Mouse (Mus musculus) megakaryocyte-erythroid progenitor cell, adult 5 weeks (primary cell): Measurements from ENCODE around the gene Psg26. TPM values are rescaled to one million over a fixed set of nuclear protein-coding genes. Genes with fewer than 3 reads are reported as not detected.

ENCODE experiments used
- polyA plus RNA-seq: library from polyadenylated mRNA; stranded (reverse); fragments of >175 nt; gene quantifications from 2 replicates; pipeline ENCODE4 v1.2.3, GENCODE M21; 2012

Psg26 gene
- not detected in 2 replicates for polyA plus RNA-seq

DNA sequence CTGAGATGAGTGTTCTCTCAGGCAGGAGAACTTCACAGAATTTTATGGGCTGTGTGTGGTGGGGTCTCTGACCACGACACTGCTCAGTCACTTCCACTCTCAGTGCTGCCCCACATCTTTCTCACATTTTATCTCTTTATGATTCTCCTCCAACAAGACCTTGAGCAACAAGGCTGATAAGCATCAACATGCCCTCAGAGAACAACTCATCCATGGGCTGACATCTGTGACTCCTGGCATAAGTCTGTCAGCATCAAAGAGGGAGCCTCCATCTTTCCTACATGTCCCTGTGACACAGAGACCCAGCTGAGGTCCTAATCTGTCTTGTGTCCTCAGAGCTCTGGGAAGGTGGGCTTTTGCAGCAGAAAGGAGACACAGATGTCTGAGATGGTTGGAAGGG lies at the start of gene Psg26:
TSS of gene Psg26 (minus strand) at position 101 of the 400 bp plus-strand sequence.

DNA sequence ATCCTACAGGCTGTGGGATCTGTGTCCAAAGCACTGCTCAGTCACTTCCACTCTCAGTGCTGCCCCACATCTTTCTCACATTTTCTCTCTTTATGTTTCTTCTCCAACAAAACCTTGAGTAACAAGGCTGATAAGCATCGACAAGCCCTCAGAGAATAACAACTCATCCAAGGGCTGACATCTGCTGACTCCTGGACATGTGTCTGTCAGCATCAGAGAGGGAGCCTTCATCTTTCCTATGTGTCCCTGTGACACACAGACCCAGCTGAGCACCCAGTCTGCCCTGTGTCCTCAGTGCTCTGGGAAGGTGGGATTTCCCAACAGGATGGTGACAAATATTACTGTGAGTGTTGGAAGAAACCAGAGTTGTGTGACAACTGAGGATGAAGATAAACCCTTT lies 48.2 kb upstream of the Psg26 start, which contains the start of gene Psg25:
TSS of gene Psg25 (minus strand) at position 101 of the 400 bp plus-strand sequence.

DNA sequence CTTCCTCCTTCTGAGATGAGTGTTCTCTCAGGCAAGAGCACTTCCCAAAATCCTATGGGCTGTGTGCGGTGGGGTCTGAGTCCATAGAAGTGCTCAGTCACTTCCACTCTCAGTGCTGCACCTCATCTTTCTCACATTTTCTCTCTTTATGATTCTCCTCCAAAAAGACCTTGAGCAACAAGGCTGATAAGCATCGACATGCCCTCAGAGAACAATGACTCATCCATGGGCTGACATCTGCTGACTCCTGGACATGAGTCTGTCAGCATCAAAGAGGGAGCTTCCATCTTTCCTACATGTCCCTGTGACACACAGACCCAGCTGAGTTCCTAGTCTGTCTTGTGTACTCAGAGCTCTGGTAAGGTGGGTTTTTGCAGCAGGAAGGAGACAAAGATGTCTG lies 52.0 kb downstream of the Psg26 start, which contains the start of gene Psg28:
TSS of gene Psg28 (minus strand) at position 101 of the 400 bp plus-strand sequence.

Other genes with a start within 250 kb of the Psg26 start
- gene Mill1, start 238.8 kb downstream of the Psg26 start, polyA plus RNA-seq = not detected in 2 replicates
- gene Psg18, start 129.2 kb downstream of the Psg26 start, polyA plus RNA-seq = not detected in 2 replicates
- gene Psg28, start 52.1 kb downstream of the Psg26 start, polyA plus RNA-seq = not detected in 2 replicates
- gene Psg25, start 48.1 kb upstream of the Psg26 start, polyA plus RNA-seq = not detected in 2 replicates
- gene Psg27, start 83.1 kb upstream of the Psg26 start, polyA plus RNA-seq = not detected in 2 replicates
- gene Psg23, start 132.3 kb upstream of the Psg26 start, polyA plus RNA-seq = 0.07 TPM in 1 of 2 replicates, not detected in the other
- gene Psg21, start 172.5 kb upstream of the Psg26 start, polyA plus RNA-seq = 0.02 TPM in 1 of 2 replicates, not detected in the other
- not detected in 2 replicates for gene Psg20, start 202.0 kb upstream of the Psg26 start, polyA plus RNA-seq
- not detected in 2 replicates for gene Psg22, start 233.9 kb upstream of the Psg26 start, polyA plus RNA-seq